Mouse (Mus musculus): ENCODE data around the gene Krtcap3.
"Not testable (repeated sequence)": the region's sequence is repeated elsewhere in the genome, so short reads cannot be mapped to it uniquely, and the experiment has no call there.

Gene Krtcap3

DNA sequence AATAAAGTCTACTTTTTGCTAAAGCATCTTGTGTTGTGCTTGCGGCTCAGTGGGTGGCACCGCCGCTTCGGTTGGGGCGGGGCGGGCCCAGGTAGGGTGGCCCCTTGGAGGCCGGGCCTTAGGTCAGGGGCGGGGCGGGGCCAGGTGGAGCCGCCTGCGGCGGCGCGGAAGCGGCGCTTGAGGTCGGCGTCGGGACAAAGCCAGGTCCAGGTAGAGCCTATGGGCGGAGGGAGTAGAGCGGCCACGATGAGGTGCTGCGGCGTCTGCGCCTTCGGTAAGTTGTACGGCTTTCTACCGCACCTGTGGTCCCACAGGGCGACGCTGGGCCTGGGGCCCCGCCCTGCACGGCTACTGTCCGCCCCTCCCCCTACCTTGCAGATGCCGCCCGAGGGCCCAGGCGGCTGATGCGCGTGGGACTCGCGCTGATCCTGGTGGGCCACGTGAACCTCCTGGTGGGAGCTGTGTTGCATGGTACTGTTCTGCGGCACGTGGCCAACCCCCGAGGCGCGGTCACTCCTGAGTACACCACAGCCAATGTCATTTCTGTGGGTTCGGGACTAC lies at the start of gene Krtcap3:
TSS of gene Krtcap3 (plus strand) at position 151 of the 561 bp plus-strand sequence.
- peak; percentile 8 for DNase-seq (ENCODE audit: low read depth, low spot score)

DNA sequence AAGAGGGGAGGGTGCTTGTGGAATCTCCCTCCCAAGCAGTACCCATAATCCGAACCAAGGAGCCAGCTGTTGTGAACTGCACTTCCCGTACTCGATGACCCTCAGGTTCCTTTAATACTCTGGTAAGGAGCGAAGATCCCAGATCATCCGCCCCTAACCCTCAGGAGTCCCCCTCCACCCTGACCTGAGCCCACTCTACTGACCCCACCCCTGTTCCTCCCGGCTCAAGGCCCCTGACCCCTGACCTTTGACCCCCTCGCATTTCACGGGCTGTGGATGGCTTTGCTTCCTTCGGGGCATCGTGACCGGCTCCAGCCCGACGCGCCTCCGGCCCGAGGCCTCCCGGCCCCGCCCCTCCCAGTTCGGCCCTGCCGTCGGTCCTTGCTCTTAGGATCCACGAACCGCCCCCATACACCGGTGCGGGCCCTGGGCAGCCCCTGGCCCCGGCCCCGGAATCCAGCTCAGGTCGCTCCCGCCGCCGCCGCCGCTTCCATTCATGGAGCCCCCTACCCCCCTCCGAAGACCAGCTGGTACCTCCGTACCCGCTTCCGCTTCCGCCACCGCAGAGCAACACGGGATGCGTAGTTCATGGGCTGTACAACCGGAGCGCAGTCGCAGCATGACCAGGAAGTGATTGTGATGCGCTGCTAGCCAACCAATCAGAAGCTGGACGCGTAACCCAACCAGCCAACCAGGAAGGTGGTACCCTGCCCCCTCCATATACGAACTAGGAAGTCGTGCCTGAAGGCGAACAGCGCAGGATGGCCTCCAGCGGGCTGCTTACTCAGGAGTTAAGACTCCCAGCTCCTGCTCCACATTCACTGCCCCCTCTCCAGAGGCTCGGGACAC lies 49.5 kb upstream of the Krtcap3 start, which contains the start of gene Zfp513:
TSS of gene Zfp513 (minus strand) at position 562 of the 849 bp plus-strand sequence.
- DNase-seq (ENCODE audit: low read depth, low spot score) = peak; percentile 95

DNA sequence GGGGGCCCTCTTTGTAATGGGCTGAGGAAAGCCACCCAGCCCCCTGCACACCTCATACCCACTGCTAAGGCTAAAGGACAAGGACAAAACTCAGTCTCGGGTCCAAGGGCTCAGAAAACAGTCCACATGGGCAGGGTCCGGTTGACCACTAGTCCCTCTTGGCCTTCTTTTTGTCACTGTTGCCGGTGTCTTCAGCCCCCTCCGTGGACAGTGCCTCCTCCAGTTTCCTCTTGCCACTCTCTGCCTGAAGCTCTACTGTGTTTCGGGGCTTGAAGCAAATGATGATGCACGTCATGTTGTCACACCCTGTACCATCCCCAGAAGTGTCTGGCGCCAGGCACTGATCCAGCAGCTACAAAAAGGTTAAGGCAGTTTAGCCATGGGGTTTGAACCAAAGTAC lies 48.6 kb upstream of the Krtcap3 start:
- no peak for DNase-seq (ENCODE audit: low read depth, low spot score)

DNA sequence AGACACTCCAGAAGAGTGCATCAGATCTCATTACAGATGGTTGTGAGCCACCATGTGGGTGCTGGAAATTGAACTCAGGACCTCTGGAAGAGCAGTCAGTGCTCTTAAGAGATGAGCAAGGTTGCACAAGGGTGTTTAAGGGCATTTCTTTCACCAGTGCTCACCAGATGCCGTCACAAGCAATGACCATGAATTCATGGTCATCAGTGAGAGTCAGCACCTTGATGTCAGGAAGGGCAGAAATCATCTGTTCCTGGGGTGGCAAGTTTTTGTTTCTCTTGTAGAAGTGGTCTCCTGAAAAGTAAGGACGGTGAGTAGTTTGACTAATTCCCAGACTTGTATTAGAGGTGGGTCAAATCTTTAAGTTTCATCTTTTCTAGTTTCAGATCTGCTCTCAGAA lies 47.6 kb upstream of the Krtcap3 start:
- no peak for DNase-seq (ENCODE audit: low read depth, low spot score)

DNA sequence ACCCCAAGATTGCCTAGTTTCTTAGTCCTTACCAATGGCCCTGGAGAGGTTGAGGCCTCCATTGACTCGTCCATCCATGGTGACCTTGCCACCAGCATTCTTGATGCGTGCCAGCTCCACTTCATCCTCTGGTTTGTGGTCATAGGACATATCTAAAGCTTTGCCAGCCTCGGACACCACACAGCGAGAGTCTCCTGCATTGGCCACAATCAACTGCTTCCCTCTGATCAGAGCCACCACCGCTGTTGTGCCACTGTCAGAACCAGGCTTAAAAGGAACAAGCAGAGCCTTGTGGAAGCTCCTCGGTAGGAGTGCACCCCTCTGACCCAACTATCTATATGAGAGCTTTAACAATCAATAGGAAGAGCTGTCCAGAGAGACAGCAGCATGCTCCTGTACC lies 47.1 kb upstream of the Krtcap3 start:
- no peak for DNase-seq (ENCODE audit: low read depth, low spot score)

DNA sequence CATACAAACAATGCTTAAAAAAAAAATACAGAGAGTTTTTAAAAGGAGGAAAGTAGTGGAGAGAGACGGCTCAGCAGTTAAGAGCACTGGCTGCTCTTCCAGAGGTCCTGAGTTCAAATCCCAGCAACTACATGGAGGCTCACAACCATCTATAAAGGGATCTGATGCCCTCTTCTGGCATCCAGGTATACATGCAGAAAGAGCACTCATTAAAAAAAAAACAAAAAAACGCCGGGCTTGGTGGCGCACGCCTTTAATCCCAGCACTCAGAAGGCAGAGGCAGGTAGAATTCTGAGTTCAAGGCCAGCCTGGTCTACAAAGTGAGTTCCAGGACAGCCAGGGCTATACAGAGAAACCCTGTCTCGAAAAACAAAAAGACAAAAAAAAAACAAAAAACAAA lies 34.9 kb upstream of the Krtcap3 start:
- DNase-seq (ENCODE audit: low read depth, low spot score) = not testable (repeated sequence)

DNA sequence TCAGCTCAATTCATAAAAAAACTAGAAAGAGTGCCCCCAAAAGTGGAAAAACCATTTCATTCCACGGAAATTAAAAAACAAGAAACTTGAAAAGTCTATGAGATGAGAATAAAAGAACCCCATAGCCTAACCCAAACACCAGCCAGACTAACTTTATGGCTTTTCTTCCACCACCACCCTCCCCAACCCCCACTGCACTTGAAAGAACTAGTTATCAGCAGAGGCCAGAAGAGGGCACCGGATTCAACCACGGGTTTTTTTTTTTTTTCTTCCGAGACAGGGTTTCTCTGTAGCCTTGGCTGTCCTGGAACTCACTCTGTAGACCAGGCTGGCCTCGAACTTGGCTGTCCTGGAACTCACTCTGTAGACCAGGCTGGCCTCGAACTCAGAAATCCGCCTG lies 33.2 kb upstream of the Krtcap3 start:
- DNase-seq (ENCODE audit: low read depth, low spot score) = no peak

DNA sequence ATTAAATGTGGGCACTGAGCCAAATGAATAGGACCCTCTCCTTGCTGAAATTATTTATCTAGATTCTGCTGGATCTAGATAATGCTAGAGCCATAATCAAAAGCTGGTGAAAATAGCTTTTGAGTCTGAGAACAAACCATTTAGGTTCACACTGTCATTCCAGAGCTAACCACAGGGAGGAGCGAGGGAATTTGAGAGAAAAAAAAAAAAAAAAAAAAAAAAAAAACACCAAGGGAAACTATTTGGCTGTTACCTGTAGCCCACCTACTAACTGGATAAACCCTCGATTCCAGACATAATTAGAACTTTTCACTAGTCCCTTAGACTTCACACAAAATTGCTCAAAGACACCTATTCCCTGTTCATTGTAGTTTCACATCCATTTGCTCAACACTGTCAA lies 32.4 kb upstream of the Krtcap3 start:
- no peak for DNase-seq (ENCODE audit: low read depth, low spot score)

DNA sequence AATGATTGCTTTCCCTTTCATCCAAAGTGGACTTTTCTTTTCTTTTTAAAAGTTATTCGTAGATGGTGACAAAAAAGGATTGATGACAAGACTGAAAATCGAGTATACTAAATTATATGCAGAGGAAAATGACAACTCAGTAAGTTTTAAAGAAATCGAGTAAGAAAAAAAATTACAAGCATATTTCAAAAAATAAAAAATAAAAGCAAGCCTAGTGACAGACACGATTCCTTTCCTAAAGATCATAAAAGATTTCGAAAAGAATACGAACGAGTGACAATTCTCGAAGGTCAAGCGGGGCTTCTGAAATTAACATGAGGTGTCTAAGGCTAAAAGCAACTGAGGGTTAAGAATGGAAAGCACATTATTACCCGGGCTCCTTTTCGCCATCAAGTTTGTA lies 32.0 kb upstream of the Krtcap3 start:
- no peak for DNase-seq (ENCODE audit: low read depth, low spot score)

DNA sequence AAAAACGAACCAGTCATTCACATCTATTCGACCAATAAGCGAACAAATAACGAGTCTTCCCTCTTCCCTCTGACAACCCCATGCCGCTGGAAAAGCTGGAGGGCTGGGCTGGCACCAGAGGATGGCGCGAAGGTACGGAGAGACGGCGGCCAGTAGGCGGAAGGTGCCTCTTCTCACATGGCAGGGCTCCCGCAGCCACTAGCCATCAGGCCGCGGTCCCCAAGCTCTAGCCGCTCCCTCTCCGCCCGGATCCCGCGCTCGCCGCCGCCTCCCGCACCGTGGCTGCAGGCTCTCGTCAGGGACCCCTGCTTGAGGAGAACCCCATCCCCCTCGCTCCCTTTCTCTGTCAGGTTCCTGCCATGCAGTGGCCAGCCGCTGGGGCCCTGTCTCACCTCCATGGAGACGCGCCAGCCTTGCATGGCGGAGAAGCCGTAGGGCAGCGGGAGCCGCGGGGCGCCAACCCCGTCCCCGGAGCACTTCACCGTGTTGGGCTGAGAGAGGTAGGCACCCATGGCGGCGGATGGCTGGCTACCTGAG lies 31.5 kb upstream of the Krtcap3 start:
- DNase-seq (ENCODE audit: low read depth, low spot score) = no peak

DNA sequence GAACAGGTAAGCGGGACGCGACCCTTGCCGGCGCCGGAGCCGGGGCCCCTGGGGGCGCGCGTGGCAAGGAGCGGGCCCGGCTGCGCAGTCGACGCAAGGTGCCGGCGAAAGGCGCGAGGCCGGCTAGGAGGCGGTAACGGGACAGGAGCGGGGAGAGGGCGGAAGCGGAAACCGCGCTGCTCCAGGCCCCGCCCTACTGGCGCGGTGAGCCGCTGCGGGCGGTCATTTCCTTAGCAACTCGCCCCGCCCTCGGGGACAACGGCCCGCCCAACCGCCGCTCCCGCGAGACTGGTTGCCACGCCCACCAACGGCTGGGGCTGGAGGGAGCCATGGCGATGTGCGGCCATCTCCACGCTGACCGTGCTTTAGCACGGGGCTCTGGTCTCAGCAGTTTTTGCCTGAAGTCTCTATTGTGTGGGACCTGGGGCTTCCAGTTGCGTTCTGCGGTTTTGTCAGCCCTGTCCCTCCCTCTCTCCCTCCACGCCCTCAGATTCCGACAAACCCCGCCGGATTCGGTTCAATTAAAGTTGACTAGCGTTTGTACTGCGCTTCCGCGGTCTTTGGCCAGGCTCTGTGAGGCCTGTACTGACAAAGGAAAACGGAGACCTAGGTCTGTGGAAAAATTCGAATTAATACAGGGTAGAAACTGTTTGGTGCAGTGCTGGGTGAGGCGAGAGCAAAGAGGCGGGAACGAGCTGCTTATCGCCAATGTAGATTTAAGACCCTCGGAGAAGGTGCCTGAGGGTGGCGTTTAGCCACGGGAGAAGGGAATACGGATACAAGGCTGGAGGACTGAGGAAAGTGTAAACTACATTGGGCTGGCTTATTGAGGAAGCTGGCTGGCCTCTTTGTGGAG lies 30.8 kb upstream of the Krtcap3 start, which contains the start of gene Ppm1g:
TSS of gene Ppm1g (minus strand) at position 240 of the 856 bp plus-strand sequence.
- DNase-seq (ENCODE audit: low read depth, low spot score) = peak; percentile 93

DNA sequence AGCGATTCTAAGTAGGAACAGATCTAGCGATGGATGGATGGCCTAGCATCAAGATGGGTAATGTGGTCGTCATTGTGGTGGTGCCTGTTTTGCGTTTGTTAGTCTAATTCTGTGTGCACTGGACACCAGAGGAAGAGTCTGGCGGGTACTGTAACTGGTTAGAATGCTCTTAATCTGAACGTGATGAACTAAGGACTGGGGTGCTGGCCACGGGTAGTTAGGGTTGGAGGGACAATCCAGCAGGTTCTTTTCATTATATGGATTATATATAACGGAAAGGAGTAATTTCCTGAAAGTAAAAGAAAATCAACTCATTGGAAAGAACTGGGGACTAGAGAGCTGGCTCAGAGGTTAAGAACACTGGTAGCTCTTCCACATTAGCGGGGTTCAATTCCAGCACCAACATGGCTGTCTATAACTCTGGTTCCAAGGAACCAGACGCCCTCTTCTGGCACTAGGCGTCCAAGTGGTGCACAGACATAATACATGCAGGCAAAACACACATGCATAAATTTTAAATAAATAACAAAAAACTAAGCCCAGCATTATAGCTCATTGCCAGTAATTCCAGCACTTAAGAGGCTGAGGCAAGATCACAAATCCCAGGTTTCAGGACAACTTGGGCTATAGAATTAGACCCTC lies 30.1 kb upstream of the Krtcap3 start:
- no peak for DNase-seq (ENCODE audit: low read depth, low spot score)

DNA sequence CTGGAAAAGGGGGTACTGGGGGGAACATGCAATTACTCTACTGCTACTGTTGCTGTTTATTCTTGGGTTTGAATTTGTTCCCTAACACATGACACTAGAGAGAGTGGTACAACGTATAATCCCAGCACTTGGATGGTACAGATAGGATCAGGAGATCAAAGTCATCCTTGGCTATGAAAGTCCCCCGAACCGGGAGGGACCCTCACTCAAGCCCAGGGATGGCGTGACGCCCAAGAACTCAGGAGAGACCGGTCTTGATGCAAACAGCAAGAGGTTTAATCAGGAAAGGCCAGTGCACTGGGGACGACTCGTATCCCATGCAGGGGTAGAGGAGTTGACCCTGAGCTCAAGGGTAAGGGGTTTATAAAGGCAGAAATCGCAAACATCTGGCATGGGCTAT lies 28.8 kb upstream of the Krtcap3 start:
- no peak for DNase-seq (ENCODE audit: low read depth, low spot score)

DNA sequence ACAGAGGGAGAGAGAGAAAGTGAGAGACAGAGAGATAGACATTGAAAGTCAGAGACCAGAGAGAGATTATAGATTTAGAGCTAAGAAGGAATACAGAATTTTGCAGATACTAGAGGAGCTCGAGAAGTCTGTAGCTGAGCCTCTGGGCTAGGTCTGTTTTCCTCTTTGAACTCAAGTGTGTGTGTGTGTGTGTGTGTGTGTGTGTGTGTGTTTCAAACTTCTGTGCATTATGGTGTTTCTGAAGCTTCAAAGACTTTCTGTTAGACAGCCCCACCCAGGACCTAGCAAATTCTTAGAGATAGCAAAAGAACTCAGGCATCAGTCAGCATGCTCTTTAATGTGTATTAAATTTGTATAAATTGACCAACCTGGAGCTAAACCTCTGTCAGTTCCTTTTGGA lies 24.9 kb upstream of the Krtcap3 start:
- no peak for DNase-seq (ENCODE audit: low read depth, low spot score)

DNA sequence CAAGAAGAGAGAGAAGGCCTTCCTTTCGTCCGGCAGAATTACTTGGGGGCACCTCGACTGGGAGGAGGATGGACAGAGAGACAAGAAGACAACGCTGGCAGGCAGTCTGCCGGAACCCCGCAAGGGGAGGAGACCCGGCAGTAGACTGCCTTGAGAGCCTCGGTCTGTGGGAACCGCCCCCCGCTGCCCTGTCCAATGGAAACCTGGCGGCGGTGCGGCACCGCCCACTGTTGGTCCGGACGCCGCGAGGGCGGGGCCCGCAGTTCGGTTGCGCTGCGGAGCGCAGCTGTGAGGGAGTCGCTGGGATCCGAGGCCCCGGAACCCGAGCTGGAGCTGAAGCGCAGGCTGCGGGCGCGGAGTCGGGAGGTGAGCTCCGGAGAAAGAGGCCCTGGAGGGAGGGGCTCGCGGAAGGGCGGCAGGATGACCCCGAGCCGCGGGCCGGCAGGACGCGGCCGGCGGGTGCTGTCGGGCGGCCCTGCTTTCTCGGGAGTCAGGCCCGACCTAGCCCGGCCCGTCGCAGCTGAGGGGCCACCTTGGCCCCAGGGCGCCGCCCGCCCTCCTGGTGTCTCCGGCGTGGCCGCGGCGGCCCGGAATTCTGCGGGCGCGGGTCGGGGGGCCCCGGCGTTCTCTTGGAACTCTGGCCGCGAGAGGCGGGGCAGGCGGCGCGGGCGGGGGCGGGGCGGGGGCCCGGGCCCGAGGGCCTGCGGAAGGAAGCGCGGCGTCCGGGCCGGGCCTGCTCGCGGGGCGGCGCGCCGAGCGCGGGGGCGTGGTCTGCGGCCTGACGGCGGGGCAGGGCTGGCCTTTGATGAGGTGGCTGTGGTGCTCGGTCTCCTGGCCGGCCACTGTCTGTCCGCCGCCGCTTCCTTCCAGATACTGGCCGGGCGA lies 10.6 kb upstream of the Krtcap3 start, which contains the start of the genes Nrbp1 and Gm9970:
TSS of gene Nrbp1 (plus strand) at position 228 of the 885 bp plus-strand sequence.
TSS of gene Gm9970 (minus strand) at position 596 of the 885 bp plus-strand sequence.
- DNase-seq (ENCODE audit: low read depth, low spot score) = peak; percentile 87

DNA sequence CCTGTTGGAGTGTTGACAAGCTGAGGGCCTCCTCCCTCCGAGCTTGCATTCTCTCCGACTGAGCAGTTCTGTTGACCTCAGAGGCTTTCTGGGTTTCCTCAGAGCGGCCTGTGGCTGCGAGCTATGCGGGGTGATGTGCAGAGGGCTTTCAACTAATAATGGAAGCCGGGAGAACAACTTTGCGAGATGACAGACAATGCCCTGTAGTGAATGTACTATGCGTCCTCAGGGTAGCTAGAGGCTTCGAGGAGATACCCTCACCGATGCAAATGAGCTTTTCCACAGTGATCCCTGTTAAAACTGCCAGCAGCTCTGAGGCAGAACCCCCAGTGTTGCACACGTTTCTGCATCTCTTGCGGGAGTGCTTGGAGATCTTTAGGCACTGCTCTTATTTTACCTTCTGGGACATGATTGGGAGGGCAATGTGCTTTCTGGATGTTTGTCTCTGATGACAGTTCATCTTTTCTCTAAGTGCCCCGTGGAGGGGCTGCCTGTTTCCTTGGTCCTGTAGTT lies 9.9 kb upstream of the Krtcap3 start:
- DNase-seq (ENCODE audit: low read depth, low spot score) = no peak

DNA sequence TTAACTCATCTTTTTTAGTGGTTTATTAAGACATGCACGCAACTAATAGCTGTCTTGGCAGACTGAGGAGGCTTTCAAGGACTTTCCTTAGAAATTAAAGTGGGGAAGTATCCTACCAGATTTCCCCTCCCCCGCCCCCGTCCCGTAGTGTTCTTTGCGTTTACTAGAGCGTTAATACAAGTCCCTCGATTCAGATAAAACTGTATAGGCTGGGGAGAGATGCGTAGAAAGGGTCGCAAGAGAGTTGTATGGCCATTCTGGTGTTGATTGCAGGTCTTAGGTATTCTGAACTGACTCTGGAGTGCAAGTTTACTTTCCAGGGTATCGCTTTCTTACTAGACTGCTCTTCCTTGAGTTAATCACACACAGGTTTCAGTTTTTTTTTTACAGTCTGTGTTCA lies 9.3 kb upstream of the Krtcap3 start:
- no peak for DNase-seq (ENCODE audit: low read depth, low spot score)

DNA sequence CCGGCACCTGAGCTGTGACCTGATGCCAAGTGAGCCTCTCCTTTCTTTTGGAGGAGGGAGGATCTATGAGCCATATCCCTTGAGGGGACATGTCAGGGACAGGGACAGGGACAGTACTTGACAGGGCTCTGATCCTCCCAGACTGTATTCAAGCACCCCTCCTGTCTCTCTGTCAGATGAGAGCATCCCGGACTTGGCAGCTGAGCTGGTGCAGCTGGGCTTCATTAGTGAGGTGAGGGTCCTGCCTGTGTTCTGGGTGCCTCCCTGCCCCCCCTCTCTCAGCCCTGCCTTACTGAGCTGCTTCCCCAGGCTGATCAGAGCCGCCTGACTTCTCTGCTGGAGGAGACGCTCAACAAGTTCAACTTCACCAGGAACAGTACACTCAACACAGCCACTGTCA lies 775 bp upstream of the Krtcap3 start:
- no peak for DNase-seq (ENCODE audit: low read depth, low spot score)

DNA sequence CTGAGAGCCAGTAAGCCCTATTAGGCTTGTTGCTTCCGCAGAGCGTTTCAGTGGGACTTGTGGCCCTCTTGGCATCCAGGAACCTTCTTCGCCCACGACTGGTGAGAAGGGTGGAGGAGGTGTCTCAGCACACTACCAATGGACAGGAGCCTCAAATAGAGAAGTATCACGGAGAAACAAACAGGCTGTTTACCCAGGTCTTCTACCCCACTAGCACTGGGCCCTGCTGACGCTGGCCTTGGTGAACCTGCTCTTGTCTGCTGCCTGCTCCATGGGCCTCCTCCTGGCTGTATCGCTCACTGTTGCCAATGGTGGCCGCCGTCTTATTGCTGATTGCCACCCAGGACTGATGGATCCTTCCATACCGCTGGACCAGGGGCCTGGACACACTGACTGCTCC lies 660 bp downstream of the Krtcap3 start:
- DNase-seq (ENCODE audit: low read depth, low spot score) = no peak

Data from retina, postnatal 7 days (tissue).